Mouse (Mus musculus): ENCODE data around the gene Gm6803.
"Not testable (repeated sequence)": the region's sequence is repeated elsewhere in the genome, so short reads cannot be mapped to it uniquely, and the experiment has no call there.

DNA sequence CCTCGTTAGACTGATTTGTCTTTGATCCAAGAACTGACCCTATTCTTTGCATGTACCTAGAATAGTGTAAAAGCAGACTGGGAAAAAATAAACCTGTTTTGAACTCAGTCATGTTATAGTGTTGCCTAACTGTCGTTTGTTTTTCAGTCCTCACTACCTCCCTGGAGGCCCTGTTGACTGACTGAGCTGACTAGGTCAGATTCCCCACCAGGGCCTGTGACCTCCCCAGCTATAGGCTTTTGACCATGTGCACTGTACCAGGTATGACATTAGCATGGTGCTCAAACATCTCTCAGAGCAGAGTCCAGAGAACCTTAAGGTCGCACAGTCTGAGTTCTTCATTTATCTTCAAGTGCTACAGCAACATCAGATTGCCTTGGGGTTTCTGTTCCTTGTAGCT lies 14.5 kb downstream of the Gm6803 start:
- not testable (repeated sequence) for TF ChIP-seq CTCF, EP300 (IDR thresholded peaks at IDR 0.05; ENCODE audit: low read depth)

All from liver, embryonic 14.5 days (tissue).